Mouse (Mus musculus): ENCODE measurements around the gene Acsbg2. TPM values are rescaled to one million over a fixed set of nuclear protein-coding genes. Genes with fewer than 3 reads are reported as not detected.
A peak's percentile ranks its signal among the peaks of the same experiment; 100 is the strongest.

Gene Acsbg2
- total RNA-seq, 4 experiments from 2014 or later, result not detected

- DNase-seq (ENCODE audit: low spot score in 2 of 2), result no peak
Observed at GRCm38 (mm10) chr17:56872512-56872911, 1.7 kb downstream of the Acsbg2 start.

- no peak for DNase-seq (ENCODE audit: low spot score in 2 of 2)
Observed at GRCm38 (mm10) chr17:56871767-56872166, 2.5 kb downstream of the Acsbg2 start.

GRCm38 (mm10) chr17:56870287-56870953, 3.8 kb downstream of the Acsbg2 start:
- no peak for DNase-seq (ENCODE audit: low spot score in 2 of 2)

- no peak for DNase-seq (ENCODE audit: low spot score in 2 of 2)
Observed at GRCm38 (mm10) chr17:56869481-56869977, 4.7 kb downstream of the Acsbg2 start.

- DNase-seq (ENCODE audit: low spot score in 2 of 2), result no peak
Observed at GRCm38 (mm10) chr17:56866071-56866470, 8.2 kb downstream of the Acsbg2 start.

DNA sequence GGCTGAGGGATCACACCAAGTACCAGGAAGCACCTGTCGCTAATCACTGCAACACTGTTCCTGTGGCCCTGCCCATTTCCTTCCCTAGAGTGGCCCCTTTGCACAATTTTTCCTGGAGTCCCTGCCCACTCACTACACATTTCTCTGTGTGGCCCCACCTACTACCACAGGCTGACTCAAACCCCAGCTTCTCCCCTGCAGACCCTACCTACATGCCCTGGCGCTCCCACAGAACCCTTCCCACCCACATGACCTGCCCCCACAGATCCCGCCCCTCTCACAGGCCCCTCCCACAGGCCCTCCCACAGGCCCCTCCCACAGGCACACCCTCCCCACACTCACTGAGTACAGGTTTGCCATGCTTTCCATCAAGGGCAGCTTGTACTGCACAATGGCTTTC, 13.1 kb downstream of the Acsbg2 start:
- no peak for DNase-seq (ENCODE audit: low spot score in 2 of 2)

DNA sequence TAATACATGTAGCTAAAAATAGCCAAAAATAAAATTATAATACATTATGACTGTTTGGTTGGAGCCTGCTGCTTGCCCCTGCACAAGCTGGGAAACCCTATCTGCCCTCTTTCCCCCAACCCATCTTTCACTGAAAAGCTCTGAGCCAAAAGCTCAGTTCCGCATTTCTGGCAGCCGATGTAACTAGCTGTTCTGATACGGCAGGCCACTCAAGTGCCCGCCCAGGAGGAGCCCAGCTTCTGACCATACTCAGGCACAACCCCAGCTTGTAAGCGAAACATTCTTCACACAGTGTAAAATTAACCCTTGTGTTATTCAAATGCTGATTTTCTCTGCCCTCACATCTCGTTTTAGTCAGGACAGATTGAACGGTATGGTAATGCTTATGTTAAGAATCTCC, 15.3 kb downstream of the Acsbg2 start:
- no peak for DNase-seq (ENCODE audit: low spot score in 2 of 2)

DNA sequence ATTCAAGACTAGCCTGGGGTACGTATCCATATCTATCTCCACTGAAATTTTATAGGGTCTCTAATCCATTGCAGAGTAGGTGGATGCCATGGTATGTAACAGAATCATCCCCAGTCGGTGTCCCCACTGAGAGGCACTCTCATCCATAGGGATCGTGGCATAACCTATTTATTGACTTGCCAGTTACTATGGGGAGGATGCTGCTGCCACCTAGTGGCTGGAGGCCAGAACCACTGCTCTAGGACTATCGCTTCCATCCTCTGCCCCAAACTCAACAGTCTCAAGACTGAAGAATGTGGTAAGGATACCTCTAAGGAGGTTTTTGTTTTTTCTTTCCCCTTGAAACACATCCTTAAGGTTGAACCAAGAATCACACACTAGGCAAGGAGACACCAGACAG, 16.0 kb downstream of the Acsbg2 start:
- DNase-seq (ENCODE audit: low spot score in 2 of 2), result peak; percentile 24 to 46

GRCm38 (mm10) chr17:56855421-56855820, 18.8 kb downstream of the Acsbg2 start:
- DNase-seq (ENCODE audit: low spot score in 2 of 2), result no peak

- no peak for DNase-seq (ENCODE audit: low spot score in 2 of 2)
Observed at GRCm38 (mm10) chr17:56851167-56851566, 23.1 kb downstream of the Acsbg2 start.

GRCm38 (mm10) chr17:56849710-56850109, 24.5 kb downstream of the Acsbg2 start:
- no peak for DNase-seq (ENCODE audit: low spot score in 2 of 2)

DNA sequence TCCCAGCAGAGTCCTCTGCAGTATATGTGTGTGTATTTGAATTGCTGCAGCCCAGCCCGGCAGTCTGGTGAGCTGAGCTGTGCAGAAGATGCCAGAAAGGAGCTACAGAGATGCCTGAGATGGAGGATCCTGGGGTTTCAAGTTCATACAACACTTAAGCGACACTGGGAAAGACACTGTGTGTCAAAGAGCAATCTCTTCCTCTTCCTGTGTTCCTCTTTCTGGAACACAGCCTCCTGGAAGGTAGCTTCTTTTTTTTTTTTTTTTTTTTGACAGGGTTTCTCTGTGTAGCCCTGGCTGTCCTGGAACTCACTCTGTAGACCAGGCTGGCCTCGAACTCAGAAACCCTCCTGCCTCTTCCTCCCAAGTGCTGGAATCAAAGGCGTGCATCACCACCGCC, 25.5 kb downstream of the Acsbg2 start:
- no peak for DNase-seq (ENCODE audit: low spot score in 2 of 2)

DNA sequence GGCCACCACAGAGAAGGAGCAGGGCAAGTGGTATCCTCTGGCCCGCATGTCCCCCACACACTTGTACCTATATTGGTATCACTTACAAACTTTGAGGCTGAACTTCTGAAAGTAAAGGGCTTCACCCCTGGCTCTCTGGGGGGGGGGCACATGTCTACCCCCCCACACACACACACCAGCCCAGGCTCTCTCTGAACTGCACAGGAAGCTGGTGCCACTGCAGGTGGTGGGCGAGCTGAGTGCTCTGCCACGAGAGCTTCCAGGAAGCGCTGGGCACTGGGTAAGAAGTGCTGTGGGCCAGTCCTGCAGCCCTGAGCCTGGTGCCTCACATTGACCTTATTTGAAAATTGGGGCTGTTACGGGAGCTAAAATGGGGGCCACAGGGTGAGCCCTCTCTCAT, 30.6 kb downstream of the Acsbg2 start:
- no peak for DNase-seq (ENCODE audit: low spot score in 2 of 2)

DNA sequence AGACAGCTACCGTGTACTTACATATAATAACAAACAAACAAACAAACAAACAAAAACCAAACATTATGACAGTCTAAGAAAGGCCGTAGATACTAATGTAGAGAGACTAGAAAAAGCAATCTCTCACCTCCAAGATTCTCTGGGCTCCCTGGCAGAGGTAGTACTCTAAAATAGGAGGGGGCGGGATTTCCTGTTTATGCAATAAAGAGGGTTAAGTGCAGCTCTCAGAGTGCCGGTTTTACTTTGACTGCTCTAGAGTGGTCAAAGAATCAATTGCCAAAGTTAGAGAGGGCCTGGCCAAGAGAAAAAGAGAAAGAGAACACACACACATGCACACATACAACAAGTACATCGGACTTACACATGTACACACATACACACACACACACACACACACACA, 32.1 kb downstream of the Acsbg2 start:
- DNase-seq (ENCODE audit: low spot score in 2 of 2), result no peak

- DNase-seq (ENCODE audit: low spot score in 2 of 2), result no peak
Observed at GRCm38 (mm10) chr17:56840524-56840923, 33.7 kb downstream of the Acsbg2 start.

DNA sequence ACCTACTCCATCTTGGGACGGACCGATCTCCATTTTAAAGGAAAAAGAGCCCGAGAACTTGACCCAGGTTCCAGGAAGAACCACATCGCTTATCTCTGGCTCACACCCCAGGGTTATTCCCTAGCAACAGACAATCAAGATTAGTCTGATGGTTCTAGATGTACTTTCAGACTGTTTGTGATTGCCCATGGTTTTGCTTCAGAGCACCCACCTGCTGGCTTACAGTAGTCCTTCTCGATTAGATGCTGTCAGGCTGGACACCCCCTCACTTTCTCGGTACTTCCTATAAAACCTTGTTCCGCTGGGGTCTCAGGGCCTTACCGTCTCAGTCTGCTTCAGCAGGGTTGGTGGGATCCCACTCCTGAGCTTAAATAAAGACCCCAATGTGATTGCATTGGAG, 37.9 kb downstream of the Acsbg2 start:
- no peak for DNase-seq (ENCODE audit: low spot score in 2 of 2)

GRCm38 (mm10) chr17:56833381-56833780, 40.9 kb downstream of the Acsbg2 start:
- DNase-seq (ENCODE audit: low spot score in 2 of 2), result no peak

GRCm38 (mm10) chr17:56832918-56833317, 41.3 kb downstream of the Acsbg2 start:
- no peak for DNase-seq (ENCODE audit: low spot score in 2 of 2)

DNA sequence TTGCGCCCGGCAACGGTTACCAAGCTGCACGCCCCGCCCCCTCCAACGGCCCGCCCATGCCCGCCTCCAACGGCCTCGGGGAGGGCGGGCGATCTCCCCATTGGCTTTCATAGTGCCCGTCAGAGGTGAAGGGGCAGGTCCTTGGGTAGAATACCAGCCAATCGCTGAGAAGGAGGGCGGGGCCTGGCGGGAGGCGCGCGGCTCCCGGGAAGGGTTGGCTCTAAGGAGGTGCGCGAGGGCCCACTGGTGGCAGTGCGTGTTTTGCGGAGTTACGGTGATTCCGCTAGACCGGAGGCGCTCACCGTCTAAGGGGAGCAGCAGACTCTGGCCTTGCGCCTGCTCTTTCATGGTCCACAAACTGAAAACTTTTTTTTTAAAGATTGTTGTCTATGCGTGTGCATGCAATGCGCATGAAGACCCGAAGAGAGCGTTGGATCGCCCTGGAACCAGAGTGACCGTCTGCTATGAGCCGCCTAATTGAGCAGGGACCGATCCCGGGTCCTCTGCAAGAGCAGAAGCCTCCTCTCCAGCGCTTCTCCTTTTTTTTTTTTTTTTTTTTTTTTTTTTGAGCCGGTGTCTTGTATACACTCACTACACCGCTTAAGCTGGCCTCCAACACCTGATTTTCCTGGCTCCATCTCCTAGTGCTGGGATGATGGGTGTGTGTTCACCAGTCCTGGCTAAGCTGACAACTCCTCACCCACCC, 43.0 kb downstream of the Acsbg2 start:
- DNase-seq (ENCODE audit: low spot score in 2 of 2), result peak; percentile 98

GRCm38 (mm10) chr17:56830411-56831110, 43.7 kb downstream of the Acsbg2 start, which contains the start of gene Rfx2:
Gene Rfx2 (minus strand): TSS chr17:56831013.
- DNase-seq (ENCODE audit: low spot score in 2 of 2), result no peak

GRCm38 (mm10) chr17:56829795-56830194, 44.5 kb downstream of the Acsbg2 start:
- no peak for DNase-seq (ENCODE audit: low spot score in 2 of 2)

GRCm38 (mm10) chr17:56829171-56829570, 45.1 kb downstream of the Acsbg2 start:
- DNase-seq (ENCODE audit: low spot score in 2 of 2), result no peak
